26 mouse cellular contexts compared by ENCODE assay signal in the genomic region with DNA sequence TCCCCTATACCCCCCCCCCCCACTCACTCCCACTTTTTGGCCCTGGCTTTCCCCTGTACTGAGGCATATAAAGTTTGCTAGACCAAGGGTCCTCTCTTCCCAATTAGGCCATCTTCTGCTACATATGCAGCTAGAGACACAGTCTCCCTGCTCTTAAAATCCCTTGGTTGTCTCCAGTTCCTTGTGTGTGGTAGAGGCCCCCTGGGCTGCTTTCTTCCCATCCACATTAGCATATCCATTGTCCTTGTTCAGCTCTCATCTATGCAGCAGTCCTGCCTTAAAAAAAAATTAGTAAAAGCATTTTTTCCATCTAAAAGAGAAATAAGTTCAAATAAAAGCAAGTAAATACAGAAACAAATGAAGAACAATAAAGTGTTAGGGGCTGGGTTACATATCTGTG.
DNase-seq lines count a peak whose midpoint lies in the region; ATAC-seq and TF ChIP-seq lines count a peak whose summit lies in the region.
"Had no signal": no experiment of that assay in that cellular context is flagged by ENCODE, and none has a peak within 500 bp of the region (broad histone marks: within the 10 kb centered on the region; RNA-seq: fewer than 3 reads in every experiment).

No protein-coding gene starts in this region.

- intact Hi-C loops in heart, postnatal 14 days (cut with DNase I): no loop called here
- intact Hi-C loops in left cerebral cortex, adult 2 months (cut with DNase I): no loop called here

- no peaks in the 10 kb centered on the region for H3K4me1 ChIP-seq in midbrain, embryonic 11.5 days (ENCODE audit: control insufficient read depth, insufficient read depth, low read length)
- no peaks in the 10 kb centered on the region for H3K4me1 ChIP-seq in midbrain, embryonic 13.5 days (replicated peaks)
- H3K4me1 ChIP-seq: embryonic facial prominence, embryonic 10.5 days; embryonic facial prominence, embryonic 13.5 days; forebrain, embryonic 12.5 days; forebrain, embryonic 15.5 days; heart, embryonic 12.5 days; heart, embryonic 15.5 days; hindbrain, embryonic 12.5 days; intestine, embryonic 15.5 days had no signal

- H3K4me3 ChIP-seq in midbrain, embryonic 11.5 days (ENCODE audit: low read depth, low read length): no peak overlapping the region
- H3K4me3 ChIP-seq in midbrain, embryonic 13.5 days (replicated peaks): no peak overlapping the region
- H3K4me3 ChIP-seq in left cerebral cortex, adult 2 months: no peak overlapping the region
- H3K4me3 ChIP-seq: embryonic facial prominence, embryonic 10.5 days; embryonic facial prominence, embryonic 13.5 days; erythroblast, embryonic 14.5 days; forebrain, embryonic 12.5 days; forebrain, embryonic 15.5 days; heart, embryonic 12.5 days; heart, embryonic 15.5 days; hindbrain, embryonic 12.5 days; intestine, embryonic 15.5 days had no signal

- H3K27ac ChIP-seq in midbrain, embryonic 11.5 days (ENCODE audit: low read depth, low read length): no peak overlapping the region
- no peak overlapping the region for H3K27ac ChIP-seq in midbrain, embryonic 13.5 days
- H3K27ac ChIP-seq in left cerebral cortex, adult 2 months: no peak overlapping the region
- H3K27ac ChIP-seq: embryonic facial prominence, embryonic 10.5 days; embryonic facial prominence, embryonic 13.5 days; forebrain, embryonic 12.5 days; forebrain, embryonic 15.5 days; heart, embryonic 15.5 days; hindbrain, embryonic 12.5 days; intestine, embryonic 15.5 days had no signal

- H3K27me3 ChIP-seq in midbrain, embryonic 11.5 days (ENCODE audit: control insufficient read depth, insufficient read depth, low read length): no peaks in the 10 kb centered on the region
- no peaks in the 10 kb centered on the region for H3K27me3 ChIP-seq in midbrain, embryonic 13.5 days
- H3K27me3 ChIP-seq: embryonic facial prominence, embryonic 13.5 days; forebrain, embryonic 12.5 days; forebrain, embryonic 15.5 days; heart, embryonic 12.5 days; heart, embryonic 15.5 days; hindbrain, embryonic 12.5 days; intestine, embryonic 15.5 days had no signal

- no peak for TF ChIP-seq CTCF in left cerebral cortex, adult 2 months (IDR thresholded peaks at IDR 0.05)

- H3K9me3 ChIP-seq in midbrain, embryonic 11.5 days (ENCODE audit: control insufficient read depth, low read length): no peaks in the 10 kb centered on the region
- no peaks in the 10 kb centered on the region for H3K9me3 ChIP-seq in midbrain, embryonic 13.5 days
- H3K9me3 ChIP-seq: embryonic facial prominence, embryonic 10.5 days; embryonic facial prominence, embryonic 13.5 days; forebrain, embryonic 12.5 days; forebrain, embryonic 15.5 days; heart, embryonic 12.5 days; heart, embryonic 15.5 days; hindbrain, embryonic 12.5 days; intestine, embryonic 15.5 days had no signal

- H3K4me2 ChIP-seq in midbrain, embryonic 11.5 days: no peak overlapping the region
- H3K4me2 ChIP-seq in midbrain, embryonic 13.5 days (replicated peaks): no peak overlapping the region
- H3K4me2 ChIP-seq: embryonic facial prominence, embryonic 13.5 days; forebrain, embryonic 12.5 days; forebrain, embryonic 15.5 days; heart, embryonic 12.5 days; heart, embryonic 15.5 days; hindbrain, embryonic 12.5 days; intestine, embryonic 15.5 days had no signal

- peak; percentile 71 for DNase-seq in midbrain, embryonic 11.5 days (ENCODE audit: low spot score, missing footprints)
- DNase-seq in ES-CJ7 (ENCODE audit: low read depth, low spot score) (peak; percentile 4), R1 (ENCODE audit: low read depth, low spot score) (peak; percentile 31)
- no peak for DNase-seq in heart, postnatal 14 days
- no peak for DNase-seq in left cerebral cortex, adult 2 months (ENCODE audit: extremely low spot score in 1 of 2, low spot score in 2 of 2)
- DNase-seq: adrenal gland, adult 2 months; adrenal gland, postnatal 14 days; cerebellum, adult 18-20 months; cerebellum, adult 9-10 months; cerebellum, postnatal 14 days; gastrocnemius, postnatal 25 days; heart, adult 18-20 months; heart, postnatal 10 days; heart, postnatal 4 days had no signal

- peak; percentile 76 for ATAC-seq in midbrain, embryonic 11.5 days (ENCODE audit: low FRiP score)
- ATAC-seq in midbrain, embryonic 13.5 days: no peak
- ATAC-seq: CD4-positive, CD25-positive, alpha-beta regulatory T cell, adult 4 months; forebrain, embryonic 15.5 days; hindbrain, embryonic 16.5 days; intestine, embryonic 15.5 days had no signal

- H3K36me3 ChIP-seq in midbrain, embryonic 11.5 days (ENCODE audit: control insufficient read depth, insufficient read depth, low read length): no peaks in the 10 kb centered on the region
- no peaks in the 10 kb centered on the region for H3K36me3 ChIP-seq in midbrain, embryonic 13.5 days
- H3K36me3 ChIP-seq: embryonic facial prominence, embryonic 10.5 days; embryonic facial prominence, embryonic 13.5 days; forebrain, embryonic 12.5 days; forebrain, embryonic 15.5 days; heart, embryonic 12.5 days; heart, embryonic 15.5 days; hindbrain, embryonic 12.5 days; intestine, embryonic 15.5 days had no signal

- no peak overlapping the region for H3K9ac ChIP-seq in midbrain, embryonic 11.5 days (ENCODE audit: low read length)
- no peak overlapping the region for H3K9ac ChIP-seq in midbrain, embryonic 13.5 days (replicated peaks)
- H3K9ac ChIP-seq: embryonic facial prominence, embryonic 13.5 days; forebrain, embryonic 12.5 days; forebrain, embryonic 15.5 days; heart, embryonic 12.5 days; heart, embryonic 15.5 days; hindbrain, embryonic 12.5 days; intestine, embryonic 15.5 days had no signal

Comparison
In these comparisons a context has a peak if more than half of its experiments do, and no peak if none do; other contexts are left out.
1. DNase-seq: peak in midbrain, embryonic 11.5 days (single experiment), ES-CJ7 (single experiment) and R1 (single experiment); none in heart, postnatal 14 days (0 of 2) and left cerebral cortex, adult 2 months (0 of 2).